Mouse (Mus musculus): ENCODE results near the gene Il22ra2. TPM values are rescaled to one million over a fixed set of nuclear protein-coding genes. Genes with fewer than 3 reads are reported as not detected.
A peak's percentile ranks its signal among the peaks of the same experiment; 100 is the strongest.

Il22ra2 gene
- polyA plus RNA-seq, 1 experiment: not detected

- Histone ChIP-seq H3K27ac (ENCODE audit: control insufficient read depth, insufficient read depth, low read length) (peak overlapping the region; percentile 92), H3K4me1 (replicated peaks; ENCODE audit: control insufficient read depth, insufficient read depth, low read length) (peaks cover 25% of the 10 kb centered on the region), H3K36me3 (ENCODE audit: control insufficient read depth, insufficient read depth, low read length) (peaks cover 33% of the 10 kb centered on the region), H3K4me3 (ENCODE audit: control insufficient read depth, insufficient read depth, low read length) (no peak overlapping the region), H3K27me3 (ENCODE audit: control insufficient read depth, insufficient read depth, low read length) (no peaks in the 10 kb centered on the region)
- peak; percentile 48 for DNase-seq
- no peak for TF ChIP-seq POLR2A (IDR thresholded peaks at IDR 0.05; ENCODE audit: control insufficient read depth, extremely low read depth, insufficient read depth, low read length, poor library complexity)
- TF ChIP-seq CTCF (IDR thresholded peaks at IDR 0.05; ENCODE audit: borderline replicate concordance, control insufficient read depth, extremely low read depth, insufficient read depth, low read length, poor library complexity): no peak
- WGBS: 5% methylated on average over 7 of the region's 7 CpGs
These were observed 8.6 kb upstream of the Il22ra2 start for GRCm38 (mm10) chr10:19613111-19613753.

- Histone ChIP-seq H3K27ac (ENCODE audit: control insufficient read depth, insufficient read depth, low read length) (no peak overlapping the region), H3K4me1 (replicated peaks; ENCODE audit: control insufficient read depth, insufficient read depth, low read length) (peaks cover 21% of the 10 kb centered on the region), H3K27me3 (ENCODE audit: control insufficient read depth, insufficient read depth, low read length) (no peaks in the 10 kb centered on the region), H3K4me3 (ENCODE audit: control insufficient read depth, insufficient read depth, low read length) (no peak overlapping the region), H3K36me3 (ENCODE audit: control insufficient read depth, insufficient read depth, low read length) (no peaks in the 10 kb centered on the region)
- WGBS: 22% methylated on average over 5 of the region's 5 CpGs
- TF ChIP-seq CTCF (IDR thresholded peaks at IDR 0.05; ENCODE audit: borderline replicate concordance, control insufficient read depth, extremely low read depth, insufficient read depth, low read length, poor library complexity) (no peak), POLR2A (IDR thresholded peaks at IDR 0.05; ENCODE audit: control insufficient read depth, extremely low read depth, insufficient read depth, low read length, poor library complexity) (no peak)
- DNase-seq: no peak
These were observed 2.1 kb upstream of the Il22ra2 start for GRCm38 (mm10) chr10:19619736-19620135.

DNA sequence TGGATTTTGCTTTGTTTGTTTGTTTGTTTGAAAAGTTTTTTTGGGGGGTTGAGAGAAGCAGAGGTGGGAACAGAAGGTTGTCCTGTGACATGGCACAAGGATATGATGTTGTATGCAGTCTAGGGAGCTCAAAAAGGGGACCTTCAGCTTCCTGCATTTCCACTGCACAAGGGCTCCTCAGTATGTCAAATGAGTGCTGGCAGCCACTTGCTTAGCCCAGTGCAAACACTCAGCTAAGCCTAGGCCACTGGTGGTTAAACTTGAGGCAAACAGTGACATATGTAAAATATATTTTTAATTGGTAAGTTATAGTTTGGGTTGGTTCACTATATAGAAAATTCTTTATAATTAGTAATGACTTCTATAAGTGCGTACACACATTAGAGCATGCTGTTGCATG is 2.8 kb downstream of the Il22ra2 start:
- WGBS: 96% methylated on average over 1 of the region's 1 CpGs
- Histone ChIP-seq H3K4me3 (ENCODE audit: control insufficient read depth, insufficient read depth, low read length) (no peak overlapping the region), H3K36me3 (ENCODE audit: control insufficient read depth, insufficient read depth, low read length) (no peaks in the 10 kb centered on the region), H3K27ac (ENCODE audit: control insufficient read depth, insufficient read depth, low read length) (no peak overlapping the region), H3K4me1 (replicated peaks; ENCODE audit: control insufficient read depth, insufficient read depth, low read length) (peaks cover 15% of the 10 kb centered on the region), H3K27me3 (ENCODE audit: control insufficient read depth, insufficient read depth, low read length) (no peaks in the 10 kb centered on the region)
- no peak for TF ChIP-seq CTCF (IDR thresholded peaks at IDR 0.05; ENCODE audit: borderline replicate concordance, control insufficient read depth, extremely low read depth, insufficient read depth, low read length, poor library complexity)
- no peak for DNase-seq

- Histone ChIP-seq H3K36me3 (ENCODE audit: control insufficient read depth, insufficient read depth, low read length) (no peaks in the 10 kb centered on the region), H3K4me3 (ENCODE audit: control insufficient read depth, insufficient read depth, low read length) (no peak overlapping the region), H3K27me3 (ENCODE audit: control insufficient read depth, insufficient read depth, low read length) (no peaks in the 10 kb centered on the region), H3K4me1 (replicated peaks; ENCODE audit: control insufficient read depth, insufficient read depth, low read length) (0 out of 2 replicates have a peak, but pooled peaks cover 4% of the 10 kb centered on the region), H3K27ac (ENCODE audit: control insufficient read depth, insufficient read depth, low read length) (no peak overlapping the region)
- TF ChIP-seq POLR2A (IDR thresholded peaks at IDR 0.05; ENCODE audit: control insufficient read depth, extremely low read depth, insufficient read depth, low read length, poor library complexity) (no peak), CTCF (IDR thresholded peaks at IDR 0.05; ENCODE audit: borderline replicate concordance, control insufficient read depth, extremely low read depth, insufficient read depth, low read length, poor library complexity) (no peak)
- no peak for DNase-seq
- 100% methylated on average over 2 of the region's 2 CpGs for WGBS
These were observed 5.5 kb downstream of the Il22ra2 start for GRCm38 (mm10) chr10:19627342-19627741.

DNA sequence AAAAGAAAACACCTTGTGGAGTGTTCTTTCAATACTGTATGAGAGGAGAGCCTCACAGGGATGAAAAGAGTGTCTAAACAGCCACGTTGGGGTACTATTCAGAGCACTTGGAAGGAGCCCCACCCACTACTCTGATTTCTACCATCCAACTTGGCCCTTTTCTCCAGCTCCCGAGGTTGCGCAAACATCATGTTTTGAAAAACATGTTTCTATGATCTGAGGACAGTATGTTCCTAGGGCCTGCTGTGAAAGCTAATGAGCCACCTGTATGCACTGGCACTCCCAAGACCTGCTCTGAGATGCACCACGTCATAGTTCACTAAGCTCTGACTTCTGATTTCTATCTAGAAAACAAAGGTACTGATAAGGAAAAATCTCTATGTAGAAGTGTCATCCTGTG is 6.0 kb downstream of the Il22ra2 start:
- Histone ChIP-seq H3K4me1 (replicated peaks; ENCODE audit: control insufficient read depth, insufficient read depth, low read length) (0 out of 2 replicates have a peak, but pooled peaks cover 4% of the 10 kb centered on the region), H3K36me3 (ENCODE audit: control insufficient read depth, insufficient read depth, low read length) (no peaks in the 10 kb centered on the region), H3K4me3 (ENCODE audit: control insufficient read depth, insufficient read depth, low read length) (no peak overlapping the region), H3K27ac (ENCODE audit: control insufficient read depth, insufficient read depth, low read length) (no peak overlapping the region), H3K27me3 (ENCODE audit: control insufficient read depth, insufficient read depth, low read length) (no peaks in the 10 kb centered on the region)
- no peak for TF ChIP-seq CTCF (IDR thresholded peaks at IDR 0.05; ENCODE audit: borderline replicate concordance, control insufficient read depth, extremely low read depth, insufficient read depth, low read length, poor library complexity)
- TF ChIP-seq POLR2A (IDR thresholded peaks at IDR 0.05; ENCODE audit: control insufficient read depth, extremely low read depth, insufficient read depth, low read length, poor library complexity): no peak
- WGBS: 84% methylated on average over 4 of the region's 4 CpGs
- DNase-seq: no peak

DNA sequence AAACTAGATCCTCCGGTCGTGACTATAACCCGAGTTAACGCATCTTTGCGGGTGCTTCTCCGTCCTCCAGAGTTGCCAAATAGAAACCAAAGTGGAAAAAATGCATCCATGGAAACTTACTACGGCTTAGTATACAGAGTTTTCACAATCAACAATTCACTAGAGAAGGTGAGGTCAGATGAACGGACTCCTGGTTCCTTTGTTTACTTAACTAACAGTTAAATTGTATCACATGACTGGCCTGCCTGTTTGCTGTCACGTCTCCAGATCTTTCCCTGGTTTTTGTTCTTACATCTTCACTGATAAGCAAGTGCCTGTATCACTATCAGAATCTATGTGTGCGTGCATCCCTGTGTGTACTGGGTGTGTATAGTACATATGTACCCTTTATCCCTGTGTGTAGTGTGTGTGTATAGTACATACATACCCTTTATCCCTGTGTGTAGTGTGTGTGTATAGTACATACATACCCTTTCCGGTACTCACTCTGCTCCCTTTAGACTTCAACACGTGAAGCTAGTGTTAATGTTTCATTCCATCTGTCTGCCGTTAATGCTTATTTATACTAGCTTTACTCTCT is 9.9 kb downstream of the Il22ra2 start:
- WGBS: 95% methylated on average over 13 of the region's 13 CpGs
- no peaks in the 10 kb centered on the region for H3K27me3 ChIP-seq (ENCODE audit: control insufficient read depth, insufficient read depth, low read length)
- no peak for DNase-seq
- H3K4me3 ChIP-seq (ENCODE audit: control insufficient read depth, insufficient read depth, low read length): no peak overlapping the region
- H3K36me3 ChIP-seq (ENCODE audit: control insufficient read depth, insufficient read depth, low read length): no peaks in the 10 kb centered on the region
- TF ChIP-seq POLR2A (IDR thresholded peaks at IDR 0.05; ENCODE audit: control insufficient read depth, extremely low read depth, insufficient read depth, low read length, poor library complexity) (no peak), CTCF (IDR thresholded peaks at IDR 0.05; ENCODE audit: borderline replicate concordance, control insufficient read depth, extremely low read depth, insufficient read depth, low read length, poor library complexity) (no peak)
- H3K4me1 ChIP-seq (replicated peaks; ENCODE audit: control insufficient read depth, insufficient read depth, low read length): 0 out of 2 replicates have a peak, but pooled peaks cover 4% of the 10 kb centered on the region
- no peak overlapping the region for H3K27ac ChIP-seq (ENCODE audit: control insufficient read depth, insufficient read depth, low read length)

Data from thymus, adult 2 months (tissue).